Mouse (Mus musculus) CH12.LX (cell line): ENCODE measurements around the gene Fgfr2. TPM values are rescaled to one million over a fixed set of nuclear protein-coding genes. Genes with fewer than 3 reads are reported as not detected.

Source experiments
- DNase-seq: peaks from one replicate; pipeline ENCODE4 v3.0.0-alpha.2; 2013; ENCODE audit errors: extremely low read depth
- H3K27ac ChIP-seq: 2 replicates; pipeline ENCODE4 v1.5.1; 2012; ENCODE audit warnings: low read depth, mild to moderate bottlenecking, control low read depth, moderate library complexity; ENCODE audit not compliant: insufficient read depth
- H3K27me3 ChIP-seq: replicated peaks from 2 replicates; pipeline ENCODE3; 2012; ENCODE audit warnings: inconsistent platforms
- H3K36me3 ChIP-seq, 2 experiments: replicated peaks in 1 of 2; 2 replicates each; pipeline versions ENCODE3 to v1.6.1; 2012; ENCODE audit warnings: inconsistent platforms in 1 of 2, low read length in 1 of 2, mild to moderate bottlenecking in 1 of 2, mixed read lengths in 1 of 2, moderate library complexity in 1 of 2; ENCODE audit not compliant: control insufficient read depth in 1 of 2, insufficient read depth in 1 of 2
- H3K4me1 ChIP-seq, 2 experiments: 2 replicates each; pipeline ENCODE4 v1.6.1; 2012; ENCODE audit warnings: inconsistent platforms in 1 of 2, moderate library complexity in 1 of 2; ENCODE audit not compliant: insufficient read depth in 2 of 2, control insufficient read depth in 1 of 2
- H3K4me2 ChIP-seq: 2 replicates; pipeline ENCODE4 v1.6.1; 2012; ENCODE audit warnings: low read depth, mild to moderate bottlenecking, control low read depth; ENCODE audit not compliant: poor library complexity, insufficient read depth, severe bottlenecking
- H3K4me3 ChIP-seq, 3 experiments: fragments of 150-350 bp in 1 of 3; sonication (generic) in 1 of 3; replicated peaks in 1 of 3; 2 replicates each; pipeline versions ENCODE3 to v1.5.1; 2011 to 2012; ENCODE audit warnings: low read depth in 2 of 3, low read length in 2 of 3, mild to moderate bottlenecking in 2 of 3, moderate library complexity in 2 of 3, control low read depth in 1 of 3, improper control_type of control experiment in 1 of 3, inconsistent platforms in 1 of 3, mixed read lengths in 1 of 3; ENCODE audit not compliant: poor library complexity in 1 of 3
- H3K79me2 ChIP-seq: replicated peaks from 2 replicates; pipeline ENCODE4 v1.6.1; 2012; ENCODE audit warnings: mild to moderate bottlenecking, moderate library complexity; ENCODE audit not compliant: control insufficient read depth, poor library complexity, insufficient read depth, severe bottlenecking; ENCODE audit errors: extremely low read depth
- H3K9ac ChIP-seq: 2 replicates; pipeline ENCODE4 v1.6.1; 2012; ENCODE audit warnings: low read depth, mild to moderate bottlenecking, control low read depth, moderate library complexity; ENCODE audit not compliant: insufficient read depth
- H3K9me3 ChIP-seq: replicated peaks from 2 replicates; pipeline ENCODE3; 2012; ENCODE audit warnings: low read length, inconsistent platforms, mixed read lengths
- BHLHE40 ChIP-seq: IDR thresholded peaks from 2 replicates; pipeline ENCODE4 v1.6.1; 2011; ENCODE audit warnings: mild to moderate bottlenecking, low read depth, low read length, improper control_type of control experiment
- CHD2 ChIP-seq: IDR thresholded peaks from 2 replicates; pipeline ENCODE4 v1.6.1; 2011; ENCODE audit warnings: low read length, improper control_type of control experiment
- CTCF ChIP-seq, 2 experiments: IDR thresholded peaks in 1 of 2; conservative IDR thresholded peaks in 1 of 2; 2 replicates each; pipeline ENCODE4 v1.5.1; 2011 to 2012; ENCODE audit warnings: low read depth in 2 of 2, low read length in 2 of 2, improper control_type of control experiment in 1 of 2, inconsistent platforms in 1 of 2, mild to moderate bottlenecking in 1 of 2, moderate library complexity in 1 of 2
- EP300 ChIP-seq: IDR thresholded peaks from 2 replicates; pipeline ENCODE4 v1.6.1; 2011; ENCODE audit warnings: low read length, improper control_type of control experiment
- GABPA ChIP-seq: IDR thresholded peaks from 2 replicates; pipeline ENCODE4 v1.6.1; 2012; ENCODE audit warnings: low read depth, low read length, improper control_type of control experiment, inconsistent platforms; ENCODE audit not compliant: insufficient replicate concordance
- JUND ChIP-seq: conservative IDR thresholded peaks from 2 replicates; pipeline ENCODE4 v1.6.1; 2011; ENCODE audit warnings: low read depth, low read length, improper control_type of control experiment
- MAFK ChIP-seq: IDR thresholded peaks from 2 replicates; pipeline ENCODE4 v1.6.1; 2011; ENCODE audit warnings: low read length, improper control_type of control experiment; ENCODE audit not compliant: insufficient replicate concordance
- MXI1 ChIP-seq: IDR thresholded peaks from 2 replicates; pipeline ENCODE4 v1.6.1; 2011; ENCODE audit warnings: mild to moderate bottlenecking, low read depth, low read length, improper control_type of control experiment
- NELFE ChIP-seq: IDR thresholded peaks from 2 replicates; pipeline ENCODE4 v1.6.1; 2011; ENCODE audit warnings: low read depth, low read length, improper control_type of control experiment
- PAX5 ChIP-seq: IDR thresholded peaks from 2 replicates; pipeline ENCODE4 v1.6.1; 2012; ENCODE audit warnings: low read length, inconsistent platforms, mixed read lengths
- POLR2A ChIP-seq: IDR thresholded peaks from 2 replicates; pipeline ENCODE4 v1.6.1; 2011; ENCODE audit warnings: low read depth, mild to moderate bottlenecking, improper control_type of control experiment, low read length
- POLR2AphosphoS2 ChIP-seq: IDR thresholded peaks from 2 replicates; pipeline ENCODE4 v1.6.1; 2011; ENCODE audit warnings: low read depth, low read length, improper control_type of control experiment
- RAD21 ChIP-seq: IDR thresholded peaks from 2 replicates; pipeline ENCODE4 v1.6.1; 2011; ENCODE audit warnings: low read depth, mild to moderate bottlenecking, low read length, improper control_type of control experiment, moderate library complexity
- RCOR1 ChIP-seq: conservative IDR thresholded peaks from 2 replicates; pipeline ENCODE4 v1.6.1; 2012; ENCODE audit warnings: low read depth, mild to moderate bottlenecking, inconsistent platforms, low read length, improper control_type of control experiment
- SIN3A ChIP-seq: IDR thresholded peaks from 2 replicates; pipeline ENCODE4 v1.6.1; 2012; ENCODE audit warnings: low read length, improper control_type of control experiment, inconsistent platforms
- SMC3 ChIP-seq: IDR thresholded peaks from 2 replicates; pipeline ENCODE4 v1.6.1; 2011; ENCODE audit warnings: low read depth, low read length, improper control_type of control experiment
- TBP ChIP-seq: conservative IDR thresholded peaks from 2 replicates; pipeline ENCODE4 v1.6.1; 2011; ENCODE audit warnings: low read depth, low read length, improper control_type of control experiment
- UBTF ChIP-seq: IDR thresholded peaks from 2 replicates; pipeline ENCODE4 v1.6.1; 2012; ENCODE audit warnings: low read depth, mild to moderate bottlenecking, inconsistent platforms, low read length, improper control_type of control experiment, moderate library complexity
- ZKSCAN1 ChIP-seq: IDR thresholded peaks from 2 replicates; pipeline ENCODE4 v1.6.1; 2012; ENCODE audit warnings: low read depth, inconsistent platforms, low read length, improper control_type of control experiment, borderline replicate concordance
- dilution Hi-C: fragments of 300-500 bp; cut with MboI; formaldehyde crosslinking; loops from 2 replicates; pipeline ENCODE4 v1.14.3; 2020; ENCODE audit warnings: low sequenced_read_pairs; ENCODE audit not compliant: extremely low pct_unique_long_range_greater_than_20kb, extremely low pct_ligation_motif_present
- in situ Hi-C: fragments of 300-500 bp; cut with MboI; formaldehyde crosslinking; loops from 3 replicates; pipeline ENCODE4 v1.14.3; 2019; ENCODE audit warnings: low sequenced_read_pairs, low pct_ligation_motif_present, low pct_unique_long_range_greater_than_20kb, mixed read lengths
- polyA plus RNA-seq: library from polyadenylated mRNA; unstranded; fragments of >175 nt; gene quantifications from 2 replicates; pipeline ENCODE4 v1.2.1, GENCODE M21; 2012; ENCODE audit warnings: low read depth; ENCODE audit not compliant: insufficient read length
- total RNA-seq, 2 experiments: library from RNA; depleted of rRNA; stranded (reverse); fragments of 300-350 nt in 1 of 2; fragments of >200 nt in 1 of 2; gene quantifications; 2 replicates each; pipeline ENCODE4 v1.2.3; 2012 to 2014

Fgfr2 gene
- total and polyA plus RNA-seq, 3 experiments, result not detected

GRCm38 (mm10) chr7:130768151-130768550 lies 2355.0 kb downstream of the Fgfr2 start:
- Histone ChIP-seq H3K27me3 (peaks cover 37% of the 10 kb centered on the region), H3K4me1 (peaks cover 0 to 15% of the 10 kb centered on the region in 2 experiments; a peak in 2 of 4 replicates), H3K4me3 (no peak overlapping the region), H3K9me3 (peaks cover 2% of the 10 kb centered on the region), H3K9ac (no peak overlapping the region), H3K4me2 (no peak overlapping the region), H3K36me3 (no peaks in the 10 kb centered on the region), H3K79me2 (no peaks in the 10 kb centered on the region), H3K27ac (no peak overlapping the region)
- no peak for DNase-seq
- TF ChIP-seq JUND (no peak), RCOR1 (no peak), PAX5 (no peak), POLR2A (no peak), RAD21 (no peak)
- dilution Hi-C loops (no loop called here), in situ Hi-C loops (no loop called here)

DNA sequence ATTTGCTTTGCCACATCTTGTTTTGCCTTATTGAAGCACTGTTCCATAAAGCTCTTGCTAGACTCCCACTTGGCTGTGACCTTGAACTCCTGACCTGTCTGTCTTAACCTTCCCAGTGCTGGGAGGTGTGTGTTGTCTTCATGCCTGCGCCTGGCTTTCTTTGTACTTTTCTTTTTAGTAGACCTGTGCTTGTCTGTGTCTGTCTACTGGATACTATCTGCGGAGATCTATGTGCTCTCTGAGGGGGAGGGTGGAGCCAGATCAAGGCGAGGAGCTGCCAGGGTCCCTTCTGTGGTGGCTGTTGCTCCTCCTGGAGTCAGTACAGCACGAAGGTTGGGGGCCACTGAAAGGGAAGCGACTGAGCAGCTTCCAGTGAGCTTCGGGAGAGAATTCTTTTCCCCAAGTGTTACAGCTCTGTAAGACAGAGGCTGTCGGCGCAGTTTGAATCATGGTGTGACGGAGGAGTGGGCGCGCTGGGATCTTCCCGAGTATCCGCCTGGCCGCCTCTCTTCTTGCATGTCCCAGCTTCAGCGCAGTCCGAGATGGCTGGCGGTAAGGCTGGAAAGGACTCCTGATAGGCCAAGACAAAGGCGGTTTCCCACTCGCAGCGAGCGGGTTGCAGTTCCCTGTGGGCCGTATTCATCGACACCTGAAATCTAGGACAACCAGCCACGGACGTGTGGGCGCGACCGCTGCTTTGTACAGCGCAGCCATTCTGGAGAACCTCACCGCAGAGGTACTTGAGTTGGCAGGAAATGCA lies 2356.6 kb downstream of the Fgfr2 start:
- Histone ChIP-seq H3K79me2 (no peaks in the 10 kb centered on the region), H3K36me3 (no peaks in the 10 kb centered on the region), H3K27ac (no peak overlapping the region), H3K4me2 (no peak overlapping the region), H3K9me3 (peaks cover 2% of the 10 kb centered on the region), H3K9ac (no peak overlapping the region), H3K4me1 (peaks cover 4 to 24% of the 10 kb centered on the region in 2 experiments), H3K4me3 (no peak overlapping the region), H3K27me3 (peaks cover 30% of the 10 kb centered on the region)
- DNase-seq, result no peak
- TF ChIP-seq UBTF, result no peak
- TF ChIP-seq BHLHE40, result no peak
- no peak for TF ChIP-seq MXI1
- no peak for TF ChIP-seq RCOR1
- no peak for TF ChIP-seq CTCF (conservative IDR thresholded peaks at IDR 0.05 in 1 of 2, IDR thresholded peaks at IDR 0.05 in 1 of 2; ENCODE audit: low read depth in 2 of 2, low read length in 2 of 2)
- no peak for TF ChIP-seq SIN3A
- no peak for TF ChIP-seq SMC3
- TF ChIP-seq MAFK, result no peak
- no peak for TF ChIP-seq CHD2
- no peak for TF ChIP-seq TBP
- no peak for TF ChIP-seq POLR2AphosphoS2
- no peak for TF ChIP-seq GABPA
- no peak for TF ChIP-seq JUND
- no peak for TF ChIP-seq NELFE
- TF ChIP-seq EP300, result no peak
- TF ChIP-seq ZKSCAN1, result no peak
- in situ Hi-C loops (no loop called here), dilution Hi-C loops (no loop called here)
